Mouse (Mus musculus): Measurements from ENCODE around the gene Adamts8.

GRCm38 (mm10) chr9:31011533-31011932 is 69.2 kb downstream of the Adamts8 start:
- TF ChIP-seq POLR2A (IDR thresholded peaks at IDR 0.05; ENCODE audit: control insufficient read depth, extremely low read depth, insufficient read depth, low read length, poor library complexity): no peak
- no peak for TF ChIP-seq CTCF (IDR thresholded peaks at IDR 0.05; ENCODE audit: borderline replicate concordance, control insufficient read depth, extremely low read depth, insufficient read depth, low read length, poor library complexity)
